Comparison of ENCODE assay signal across 8 mouse cellular contexts in genomic region chr15:79402176-79402575, GRCm38 (mm10). TPM values are rescaled to one million over a fixed set of nuclear protein-coding genes. Genes with fewer than 3 reads are reported as not detected.
DNase-seq lines count a peak whose midpoint lies in the region; ATAC-seq and TF ChIP-seq lines count a peak whose summit lies in the region.

No protein-coding gene starts in this region.

- H3K27me3 ChIP-seq in heart, embryonic 11.5 days (ENCODE audit: control insufficient read depth, insufficient read depth, low read length), result no peaks in the 10 kb centered on the region
- H3K27me3 ChIP-seq in CH12.LX (replicated peaks), result peaks cover 2% of the 10 kb centered on the region
- no peaks in the 10 kb centered on the region for H3K27me3 ChIP-seq in forebrain, embryonic 11.5 days (ENCODE audit: control insufficient read depth, insufficient read depth, low read length)
- H3K27me3 ChIP-seq in liver, embryonic 12.5 days (replicated peaks), result 0 out of 2 replicates have a peak, but pooled peaks cover 16% of the 10 kb centered on the region

- H3K27ac ChIP-seq in heart, embryonic 11.5 days (ENCODE audit: low read depth, low read length), result no peak overlapping the region
- H3K27ac ChIP-seq in CH12.LX (ENCODE audit: insufficient read depth, low read depth), result no peak overlapping the region
- no peak overlapping the region for H3K27ac ChIP-seq in forebrain, embryonic 11.5 days (ENCODE audit: low read depth, low read length)
- no peak overlapping the region for H3K27ac ChIP-seq in liver, embryonic 12.5 days

- 17% methylated on average over 5 of the region's 5 CpGs for WGBS in heart, embryonic 11.5 days (ENCODE audit: insufficient replicate concordance)
- WGBS in forebrain, embryonic 11.5 days, result 35% methylated on average over 5 of the region's 5 CpGs
- WGBS in liver, embryonic 12.5 days (ENCODE audit: insufficient replicate concordance), result 33% methylated on average over 5 of the region's 5 CpGs

- in situ Hi-C loops in CH12.LX (cut with MboI; ENCODE audit: low pct_ligation_motif_present, low pct_unique_long_range_greater_than_20kb, low sequenced_read_pairs), result no loop called here

- no peak for ATAC-seq in heart, embryonic 11.5 days (replicated peaks; ENCODE audit: insufficient number of reproducible peaks, low FRiP score, low TSS enrichment)
- ATAC-seq in forebrain, embryonic 11.5 days (replicated peaks; ENCODE audit: low FRiP score), result no peak
- no peak for ATAC-seq in liver, embryonic 12.5 days

- dilution Hi-C loops in CH12.LX (cut with MboI; ENCODE audit: extremely low pct_ligation_motif_present, extremely low pct_unique_long_range_greater_than_20kb, low sequenced_read_pairs), result no loop called here

- H3K9ac ChIP-seq in heart, embryonic 11.5 days (ENCODE audit: low read depth, low read length), result peak overlapping the region; percentile 92
- H3K9ac ChIP-seq in CH12.LX (ENCODE audit: insufficient read depth, low read depth), result peak overlapping the region; percentile 58; the same call in 1 of the 2 replicates
- peak overlapping the region; percentile 89 for H3K9ac ChIP-seq in forebrain, embryonic 11.5 days (ENCODE audit: low read length)
- peak overlapping the region; percentile 80 for H3K9ac ChIP-seq in liver, embryonic 12.5 days

- peak overlapping the region; percentile 82 for H3K4me3 ChIP-seq in heart, embryonic 11.5 days (ENCODE audit: low read depth, low read length)
- peak overlapping the region; percentile 69 to 91 (median 89) for H3K4me3 ChIP-seq in CH12.LX (replicated peaks in 1 of 3; ENCODE audit: low read depth in 2 of 3, low read length in 2 of 3, poor library complexity in 1 of 3)
- peak overlapping the region; percentile 97 for H3K4me3 ChIP-seq in forebrain, embryonic 11.5 days (ENCODE audit: low read depth, low read length)
- H3K4me3 ChIP-seq in liver, embryonic 12.5 days, result peak overlapping the region; percentile 78

- no peak for DNase-seq in heart, postnatal 4 days
- no peak for DNase-seq in CH12.LX (ENCODE audit: extremely low read depth)
- DNase-seq in forebrain, embryonic 11.5 days (ENCODE audit: low spot score), result no peak
- DNase-seq in adrenal gland, postnatal 4 days (ENCODE audit: low spot score in 2 of 2), result no peak
- DNase-seq in testis, postnatal 14 days (ENCODE audit: low spot score), result no peak
- DNase-seq in embryo, embryonic 9.5 days (ENCODE audit: extremely low spot score), result no peak

- peaks cover 20% of the 10 kb centered on the region for H3K79me2 ChIP-seq in CH12.LX (replicated peaks; ENCODE audit: control insufficient read depth, extremely low read depth, insufficient read depth, poor library complexity, severe bottlenecking)

- H3K4me2 ChIP-seq in heart, embryonic 11.5 days, result peak overlapping the region; percentile 88
- peak overlapping the region; percentile 73 for H3K4me2 ChIP-seq in CH12.LX (ENCODE audit: insufficient read depth, low read depth, poor library complexity, severe bottlenecking)
- H3K4me2 ChIP-seq in forebrain, embryonic 11.5 days (ENCODE audit: low read depth, low read length, severe bottlenecking), result peak overlapping the region; percentile 91
- peak overlapping the region; percentile 98 for H3K4me2 ChIP-seq in liver, embryonic 12.5 days

- H3K9me3 ChIP-seq in heart, embryonic 11.5 days (replicated peaks; ENCODE audit: control insufficient read depth, low read length), result no peaks in the 10 kb centered on the region
- no peaks in the 10 kb centered on the region for H3K9me3 ChIP-seq in CH12.LX (replicated peaks; ENCODE audit: low read length)
- no peaks in the 10 kb centered on the region for H3K9me3 ChIP-seq in forebrain, embryonic 11.5 days (ENCODE audit: control insufficient read depth, low read length)
- no peaks in the 10 kb centered on the region for H3K9me3 ChIP-seq in liver, embryonic 12.5 days (replicated peaks)

- TF ChIP-seq CTCF in CH12.LX (conservative IDR thresholded peaks at IDR 0.05 in 1 of 2, IDR thresholded peaks at IDR 0.05 in 1 of 2; ENCODE audit: low read depth in 2 of 2, low read length in 2 of 2), result no peak

- peaks cover 32% of the 10 kb centered on the region for H3K4me1 ChIP-seq in heart, embryonic 11.5 days (ENCODE audit: control insufficient read depth, insufficient read depth, low read length)
- peaks cover 31 to 57% of the 10 kb centered on the region in 2 experiments for H3K4me1 ChIP-seq in CH12.LX (ENCODE audit: control insufficient read depth in 1 of 2, insufficient read depth in 2 of 2)
- peaks cover 8% of the 10 kb centered on the region; the same call in 1 of the 2 replicates for H3K4me1 ChIP-seq in forebrain, embryonic 11.5 days (replicated peaks; ENCODE audit: control insufficient read depth, insufficient read depth, low read length)
- peaks cover 43% of the 10 kb centered on the region for H3K4me1 ChIP-seq in liver, embryonic 12.5 days

- no peak for TF ChIP-seq RAD21 in CH12.LX (IDR thresholded peaks at IDR 0.05; ENCODE audit: low read depth, low read length)

- TF ChIP-seq EP300 in CH12.LX (IDR thresholded peaks at IDR 0.05; ENCODE audit: low read length), result no peak

- TF ChIP-seq POLR2A in CH12.LX (IDR thresholded peaks at IDR 0.05; ENCODE audit: low read depth, low read length), result no peak

- H3K36me3 ChIP-seq in heart, embryonic 11.5 days (ENCODE audit: control insufficient read depth, insufficient read depth, low read length), result 0 out of 2 replicates have a peak, but pooled peaks cover 3% of the 10 kb centered on the region
- H3K36me3 ChIP-seq in CH12.LX (replicated peaks in 1 of 2; ENCODE audit: control insufficient read depth in 1 of 2, insufficient read depth in 1 of 2, low read length in 1 of 2), result peaks cover 2 to 21% of the 10 kb centered on the region in 2 experiments
- H3K36me3 ChIP-seq in forebrain, embryonic 11.5 days (ENCODE audit: control insufficient read depth, insufficient read depth, low read length), result no peaks in the 10 kb centered on the region
- H3K36me3 ChIP-seq in liver, embryonic 12.5 days, result no peaks in the 10 kb centered on the region

TF ChIP-seq in CH12.LX, 34 proteins besides CTCF, POLR2A, EP300 and RAD21:
- TF ChIP-seq E2F4 (IDR thresholded peaks at IDR 0.05; ENCODE audit: insufficient replicate concordance, low read depth, low read length), result no peak
- TF ChIP-seq USF1 (IDR thresholded peaks at IDR 0.05; ENCODE audit: low read depth, low read length), result no peak
- TF ChIP-seq JUN (IDR thresholded peaks at IDR 0.05; ENCODE audit: insufficient read depth, low read depth, low read length), result no peak
- no peak for TF ChIP-seq MXI1 (IDR thresholded peaks at IDR 0.05; ENCODE audit: low read depth, low read length)
- no peak for TF ChIP-seq ZMIZ1 (IDR thresholded peaks at IDR 0.05; ENCODE audit: low read depth, low read length)
- TF ChIP-seq MYC (IDR thresholded peaks at IDR 0.05; ENCODE audit: low read depth, low read length), result no peak
- TF ChIP-seq IRF4 (IDR thresholded peaks at IDR 0.05; ENCODE audit: low read depth, low read length), result no peak
- no peak for TF ChIP-seq SIN3A (IDR thresholded peaks at IDR 0.05; ENCODE audit: low read length)
- TF ChIP-seq POLR2AphosphoS2 (IDR thresholded peaks at IDR 0.05; ENCODE audit: low read depth, low read length), result no peak
- no peak for TF ChIP-seq UBTF (IDR thresholded peaks at IDR 0.05; ENCODE audit: low read depth, low read length)
- TF ChIP-seq MAZ (IDR thresholded peaks at IDR 0.05; ENCODE audit: low read depth, low read length), result no peak
- TF ChIP-seq ELF1 (IDR thresholded peaks at IDR 0.05; ENCODE audit: low read depth, low read length), result no peak
- TF ChIP-seq CHD2 (IDR thresholded peaks at IDR 0.05; ENCODE audit: low read length), result no peak
- TF ChIP-seq BHLHE40 (IDR thresholded peaks at IDR 0.05; ENCODE audit: low read depth, low read length), result no peak
- no peak for TF ChIP-seq KAT2A (IDR thresholded peaks at IDR 0.05; ENCODE audit: insufficient replicate concordance, low read length)
- TF ChIP-seq MAX (IDR thresholded peaks at IDR 0.05; ENCODE audit: low read length), result no peak
- TF ChIP-seq MAFK (IDR thresholded peaks at IDR 0.05; ENCODE audit: insufficient replicate concordance, low read length), result no peak
- TF ChIP-seq HCFC1 (IDR thresholded peaks at IDR 0.05; ENCODE audit: low read depth, low read length), result no peak

RNA-seq across cellular contexts. Expression of gene Tmem184b, which starts 1.2 kb away (rescaled TPM):
- 55.0 and 56.5 TPM in 2 replicates for polyA plus RNA-seq in heart, embryonic 11.5 days (2014; fragmentation: Nextera tagmentation; extraction: Ambion mirVana)
- total RNA-seq in heart, postnatal 4 days (2021), result 10 to 100 TPM; 68.1 to 73.4 TPM
- 18.9 and 21.1 TPM in 2 replicates for total RNA-seq in CH12.LX (2012; rRNA removed)
- 7.1 and 7.2 TPM in 2 replicates for total RNA-seq in CH12.LX (2014; rRNA removed)
- 38.0 and 42.7 TPM in 2 replicates for polyA plus RNA-seq in CH12.LX (2012; ENCODE audit: insufficient read length, low read depth)
- polyA plus RNA-seq in forebrain, embryonic 11.5 days (2014; fragmentation: Nextera tagmentation; extraction: Ambion mirVana), result 52.3 and 55.2 TPM in 2 replicates
- polyA plus RNA-seq in liver, embryonic 12.5 days (2016; fragmentation: Nextera tagmentation; extraction: Ambion mirVana), result 16.4 and 19.0 TPM in 2 replicates
- total RNA-seq in adrenal gland, postnatal 4 days (2021), result 10 to 100 TPM; 45.7 to 47.4 TPM

RNA-seq across cellular contexts. Expression of gene Csnk1e, which starts 53.2 kb away (rescaled TPM):
- polyA plus RNA-seq in heart, embryonic 11.5 days (2014; fragmentation: Nextera tagmentation; extraction: Ambion mirVana), result 73.2 and 91.0 TPM in 2 replicates
- 100 to 1,000 TPM in 1 of 2 experiments, 10 to 100 TPM in 1; 99.6 to 108 TPM for total RNA-seq in heart, postnatal 4 days (2021)
- total RNA-seq in CH12.LX (2012; rRNA removed) (33.3 and 46.7 TPM in 2 replicates), CH12.LX (2014; rRNA removed) (10.4 and 12.2 TPM in 2 replicates)
- polyA plus RNA-seq in CH12.LX (2012; ENCODE audit: insufficient read length, low read depth), result 16.8 and 18.5 TPM in 2 replicates
- 209 and 213 TPM in 2 replicates for polyA plus RNA-seq in forebrain, embryonic 11.5 days (2014; fragmentation: Nextera tagmentation; extraction: Ambion mirVana)
- polyA plus RNA-seq in liver, embryonic 12.5 days (2016; fragmentation: Nextera tagmentation; extraction: Ambion mirVana), result 24.1 and 24.7 TPM in 2 replicates
- 100 to 1,000 TPM; 108 to 111 TPM for total RNA-seq in adrenal gland, postnatal 4 days (2021)

RNA-seq across cellular contexts. Expression of gene Maff, which starts 55.8 kb away (rescaled TPM):
- 3.0 and 3.3 TPM in 2 replicates for polyA plus RNA-seq in heart, embryonic 11.5 days (2014; fragmentation: Nextera tagmentation; extraction: Ambion mirVana)
- 10 to 100 TPM in 1 of 2 experiments, 1 to 10 TPM in 1; 9.8 to 10.2 TPM for total RNA-seq in heart, postnatal 4 days (2021)
- 9.3 and 15.4 TPM in 2 replicates for total RNA-seq in CH12.LX (2012; rRNA removed)
- total RNA-seq in CH12.LX (2014; rRNA removed), result 7.6 and 9.2 TPM in 2 replicates
- 9.7 and 10.5 TPM in 2 replicates for polyA plus RNA-seq in CH12.LX (2012; ENCODE audit: insufficient read length, low read depth)
- 1.5 TPM in 2 replicates for polyA plus RNA-seq in forebrain, embryonic 11.5 days (2014; fragmentation: Nextera tagmentation; extraction: Ambion mirVana)
- polyA plus RNA-seq in liver, embryonic 12.5 days (2016; fragmentation: Nextera tagmentation; extraction: Ambion mirVana), result 1.1 and 2.8 TPM in 2 replicates
- 1 to 10 TPM; 3.2 to 4.6 TPM for total RNA-seq in adrenal gland, postnatal 4 days (2021)
